Mouse (Mus musculus) intestine, embryonic 14.5 days (tissue): Measurements from ENCODE around the gene Srrm3. TPM values are rescaled to one million over a fixed set of nuclear protein-coding genes. Genes with fewer than 3 reads are reported as not detected.
A peak's percentile ranks its signal among the peaks of the same experiment; 100 is the strongest.

ENCODE experiments used
- ATAC-seq: fragments of 200-750 bp; cut with Nextera tagmentation; replicated peaks from 2 replicates; pipeline ENCODE4 v1.8.0; 2017; ENCODE audit warnings: low read depth, moderate number of reproducible peaks, moderate TSS enrichment, moderate library complexity; ENCODE audit not compliant: low FRiP score, low TSS enrichment
- DNase-seq: peaks from one replicate; pipeline ENCODE4 v3.0.0-alpha.2; 2018; ENCODE audit warnings: low spot score
- H3K27ac ChIP-seq: fragments of 300-500 bp; sonication (generic); 2 replicates; pipeline ENCODE4 v1.5.1; 2014; ENCODE audit warnings: low read depth, mild to moderate bottlenecking, control low read depth
- H3K27me3 ChIP-seq: fragments of 300-500 bp; sonication (generic); replicated peaks from 2 replicates; pipeline ENCODE4 v1.6.1; 2014; ENCODE audit warnings: low read length, control low read depth; ENCODE audit not compliant: control insufficient read depth, insufficient read depth
- H3K36me3 ChIP-seq: fragments of 300-500 bp; sonication (generic); 2 replicates; pipeline ENCODE4 v1.6.1; 2014; ENCODE audit warnings: low read length, control low read depth; ENCODE audit not compliant: control insufficient read depth, insufficient read depth
- H3K4me1 ChIP-seq: fragments of 300-500 bp; sonication (generic); replicated peaks from 2 replicates; pipeline ENCODE4 v1.6.1; 2014; ENCODE audit warnings: low read length, control low read depth, mixed read lengths; ENCODE audit not compliant: control insufficient read depth, insufficient read depth
- H3K4me2 ChIP-seq: fragments of 300-500 bp; sonication (generic); 2 replicates; pipeline ENCODE4 v1.6.1; 2014; ENCODE audit warnings: low read length
- H3K4me3 ChIP-seq: fragments of 300-500 bp; sonication (generic); 2 replicates; pipeline ENCODE4 v1.5.1; 2014; ENCODE audit warnings: low read depth, low read length, control low read depth, mixed read lengths
- H3K9ac ChIP-seq: fragments of 300-500 bp; sonication (generic); 2 replicates; pipeline ENCODE4 v1.6.1; 2014; ENCODE audit warnings: mild to moderate bottlenecking, low read length
- H3K9me3 ChIP-seq: fragments of 300-500 bp; sonication (generic); 2 replicates; pipeline ENCODE4 v1.6.1; 2016; ENCODE audit warnings: low read length, control low read depth; ENCODE audit not compliant: control insufficient read depth
- WGBS: fragments of 180-500 bp; shearing (Covaris S2); extraction: QIAGEN DNeasy Blood & Tissue Kit; methylation state at CpG from one replicate; pipeline ENCODE4 v1.1.7; 2014; 5-methylcytosine and 5-hydroxymethylcytosine counted together
- polyA plus RNA-seq: library from polyadenylated mRNA; unstranded; fragments of >200 nt; fragmentation: Nextera tagmentation; extraction: Ambion mirVana; gene quantifications from 2 replicates; pipeline ENCODE4 v1.2.1, GENCODE M21; 2014

The Srrm3 gene
- polyA plus RNA-seq, 1 experiment from 2014 or later = 2.7 TPM

GRCm38 (mm10) chr5:135887675-135888102 lies 81.0 kb downstream of the Srrm3 start, which contains the start of gene Hspb1:
TSS of gene Hspb1 (plus strand) at chr5:135887919.
- Histone ChIP-seq H3K4me1 (peaks cover 9% of the 10 kb centered on the region; the same call in 1 of the 2 replicates), H3K27ac (no peak within 1 kb of the TSS), H3K36me3 (no peaks in the 10 kb centered on the region), H3K9me3 (no peaks in the 10 kb centered on the region), H3K4me3 (peak within 1 kb of the TSS; percentile 33), H3K4me2 (peak within 1 kb of the TSS; percentile 57), H3K9ac (peak within 1 kb of the TSS; percentile 4; the same call in 1 of the 2 replicates), H3K27me3 (peaks cover 9% of the 10 kb centered on the region; the same call in 1 of the 2 replicates)
- peak; percentile 54; the same call in 1 of the 2 replicates for ATAC-seq
- WGBS = under 1% methylated on average over 24 of the region's 24 CpGs
- peak; percentile 75 for DNase-seq

DNA sequence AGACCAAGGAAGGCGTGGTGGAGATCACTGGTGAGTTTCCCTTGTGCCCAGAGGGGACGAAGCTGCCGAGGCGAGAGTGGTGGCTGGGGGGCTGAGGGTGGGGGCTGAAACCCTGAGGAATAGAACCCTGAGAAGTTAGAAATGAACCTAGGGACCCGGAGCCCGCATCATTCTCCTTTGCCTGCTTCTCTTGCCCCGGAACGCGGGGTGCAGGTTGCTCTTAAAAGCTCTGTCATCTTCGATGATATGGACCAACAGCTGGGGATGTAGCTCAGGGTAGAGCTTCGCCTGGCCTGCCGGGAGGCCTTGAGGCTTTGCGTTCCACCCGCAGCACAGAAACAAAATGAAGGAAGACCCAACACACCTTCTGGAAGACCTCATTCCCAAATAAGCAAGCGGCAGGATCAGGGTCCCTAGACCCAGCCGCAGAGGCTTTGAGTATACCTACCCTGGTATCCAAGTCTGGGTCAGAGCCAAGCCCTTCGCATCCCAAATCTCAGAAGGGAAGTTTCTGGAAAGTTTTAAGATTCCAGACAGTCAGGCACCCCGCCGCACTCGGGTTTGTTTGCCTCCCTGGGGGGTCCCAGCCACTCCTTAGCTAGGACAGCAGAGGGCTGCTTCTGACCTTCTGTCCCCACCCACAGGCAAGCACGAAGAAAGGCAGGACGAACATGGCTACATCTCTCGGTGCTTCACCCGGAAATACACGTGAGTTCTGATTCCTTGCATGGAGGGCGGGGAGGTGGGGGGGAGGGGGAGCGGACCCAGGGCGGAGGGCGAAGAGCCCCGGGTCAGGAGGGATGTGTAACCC lies 81.9 kb downstream of the Srrm3 start:
- Histone ChIP-seq H3K9me3 (no peaks in the 10 kb centered on the region), H3K27ac (no peak overlapping the region), H3K4me3 (peak overlapping the region; percentile 30), H3K36me3 (no peaks in the 10 kb centered on the region), H3K4me2 (peak overlapping the region; percentile 52), H3K4me1 (peaks cover 9% of the 10 kb centered on the region; the same call in 1 of the 2 replicates), H3K27me3 (peaks cover 9% of the 10 kb centered on the region; the same call in 1 of the 2 replicates), H3K9ac (peak overlapping the region; percentile 4; the same call in 1 of the 2 replicates)
- WGBS = 4% methylated on average over 30 of the region's 30 CpGs
- 0 out of 2 replicates have a peak, but pooled peaks have one; percentile 21 for ATAC-seq
- peak; percentile 63 for DNase-seq

DNA sequence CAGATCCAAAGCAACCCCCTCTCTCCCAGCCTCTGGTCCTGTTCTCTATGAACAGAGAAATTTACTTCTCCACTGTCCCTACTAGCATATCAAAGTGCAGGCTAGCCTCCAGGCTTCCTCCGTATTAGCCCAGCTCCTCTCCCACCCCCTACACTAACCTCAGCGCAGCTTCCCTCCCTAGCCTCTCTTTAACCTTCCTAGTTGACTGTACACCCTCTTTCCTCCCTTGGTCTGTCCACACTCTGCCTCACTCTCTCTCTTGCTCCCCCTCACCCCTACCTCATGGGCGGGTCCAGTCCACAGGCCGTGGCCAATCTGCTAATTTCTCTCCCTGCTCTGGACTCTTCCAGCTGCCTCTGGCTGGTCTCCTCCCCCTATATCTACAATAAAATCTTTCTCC lies 83.6 kb downstream of the Srrm3 start:
- H3K9ac ChIP-seq = no peak overlapping the region
- H3K9me3 ChIP-seq = no peaks in the 10 kb centered on the region
- DNase-seq = no peak
- 53% methylated on average over 4 of the region's 4 CpGs for WGBS
- peaks cover 9% of the 10 kb centered on the region; the same call in 1 of the 2 replicates for H3K4me1 ChIP-seq
- ATAC-seq = no peak
- H3K4me2 ChIP-seq = no peak overlapping the region
- H3K27me3 ChIP-seq = peaks cover 9% of the 10 kb centered on the region; the same call in 1 of the 2 replicates
- H3K36me3 ChIP-seq = no peaks in the 10 kb centered on the region
- H3K4me3 ChIP-seq = no peak overlapping the region
- no peak overlapping the region for H3K27ac ChIP-seq

DNA sequence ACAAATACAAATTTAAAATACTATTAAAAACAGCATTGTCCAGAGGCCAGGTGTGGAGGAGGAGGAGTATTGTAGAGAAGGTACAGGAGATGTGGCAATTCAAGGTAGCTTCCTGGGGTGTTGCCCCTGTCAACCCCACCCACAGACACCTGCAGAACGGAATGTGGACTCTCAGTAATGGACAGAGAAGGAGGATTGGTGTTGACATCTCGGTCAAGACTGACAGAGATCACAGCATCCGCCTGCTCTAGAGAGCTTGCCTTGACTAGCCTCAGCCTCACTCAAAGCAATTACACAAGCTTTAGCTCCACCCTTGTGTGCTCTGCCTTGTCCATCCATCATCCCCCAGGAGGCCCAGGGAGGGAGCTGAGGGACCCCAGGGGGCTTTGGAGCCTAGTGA lies 84.2 kb downstream of the Srrm3 start:
- Histone ChIP-seq H3K27me3 (peaks cover 9% of the 10 kb centered on the region; the same call in 1 of the 2 replicates), H3K9ac (no peak overlapping the region), H3K36me3 (no peaks in the 10 kb centered on the region), H3K9me3 (no peaks in the 10 kb centered on the region), H3K27ac (no peak overlapping the region), H3K4me1 (peaks cover 9% of the 10 kb centered on the region; the same call in 1 of the 2 replicates), H3K4me3 (no peak overlapping the region), H3K4me2 (no peak overlapping the region)
- ATAC-seq = no peak
- no peak for DNase-seq
- WGBS = 54% methylated on average over 3 of the region's 3 CpGs

DNA sequence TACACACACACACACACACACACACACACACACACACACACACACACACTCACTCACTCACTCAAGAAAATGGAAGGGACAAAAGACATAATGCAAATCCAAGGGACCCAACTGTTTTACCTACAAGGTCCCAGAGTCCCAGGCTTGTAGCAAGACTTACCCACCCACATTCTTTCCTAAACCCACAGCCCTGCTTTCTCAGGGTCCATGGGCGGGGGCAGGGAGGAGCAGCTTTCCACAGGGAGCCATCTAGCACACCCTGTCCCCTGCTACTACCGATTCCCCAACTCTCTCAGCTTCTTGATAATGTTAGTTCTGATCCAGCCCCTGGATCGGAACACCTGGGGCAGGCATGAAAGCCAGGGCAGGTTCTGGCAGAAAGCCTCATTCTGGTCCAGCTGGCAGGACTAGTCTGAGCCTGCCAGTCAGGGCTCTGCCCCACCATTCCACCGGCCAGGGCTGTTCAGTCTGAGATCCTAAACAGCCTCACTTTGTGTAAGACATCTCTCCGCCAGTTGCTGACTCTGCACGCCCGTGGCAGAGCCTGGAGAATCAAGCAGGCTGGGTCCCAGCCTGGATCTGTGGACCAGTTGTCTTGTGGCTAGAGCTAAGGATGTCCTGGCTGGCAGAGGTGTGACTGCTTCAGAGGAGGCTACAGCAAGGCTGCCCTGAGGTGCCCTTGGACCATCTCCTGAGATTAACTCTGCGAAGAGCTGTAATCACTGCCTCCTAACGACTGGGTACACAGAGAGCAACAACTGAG lies 86.1 kb downstream of the Srrm3 start:
- Histone ChIP-seq H3K27ac (no peak overlapping the region), H3K9ac (no peak overlapping the region), H3K4me3 (no peak overlapping the region), H3K4me1 (peaks cover 5% of the 10 kb centered on the region; the same call in 1 of the 2 replicates), H3K36me3 (no peaks in the 10 kb centered on the region), H3K27me3 (peaks cover 6% of the 10 kb centered on the region; the same call in 1 of the 2 replicates), H3K4me2 (no peak overlapping the region), H3K9me3 (no peaks in the 10 kb centered on the region)
- WGBS = 39% methylated on average over 9 of the region's 9 CpGs
- no peak for ATAC-seq
- no peak for DNase-seq

GRCm38 (mm10) chr5:135894958-135895357 lies 88.3 kb downstream of the Srrm3 start:
- Histone ChIP-seq H3K4me3 (no peak overlapping the region), H3K36me3 (no peaks in the 10 kb centered on the region), H3K27ac (no peak overlapping the region), H3K27me3 (no peaks in the 10 kb centered on the region), H3K4me1 (0 out of 2 replicates have a peak, but pooled peaks cover 5% of the 10 kb centered on the region), H3K9me3 (no peaks in the 10 kb centered on the region), H3K4me2 (no peak overlapping the region), H3K9ac (no peak overlapping the region)
- no peak for DNase-seq
- no peak for ATAC-seq
- 88% methylated on average over 6 of the region's 6 CpGs for WGBS

GRCm38 (mm10) chr5:135898028-135898427 lies 91.3 kb downstream of the Srrm3 start:
- 22% methylated on average over 3 of the region's 3 CpGs for WGBS
- no peak overlapping the region for H3K27ac ChIP-seq
- no peaks in the 10 kb centered on the region for H3K9me3 ChIP-seq
- no peaks in the 10 kb centered on the region for H3K27me3 ChIP-seq
- no peaks in the 10 kb centered on the region for H3K4me1 ChIP-seq
- no peak overlapping the region for H3K4me2 ChIP-seq
- no peak for DNase-seq
- ATAC-seq = no peak
- no peak overlapping the region for H3K9ac ChIP-seq
- no peak overlapping the region for H3K4me3 ChIP-seq
- H3K36me3 ChIP-seq = no peaks in the 10 kb centered on the region

DNA sequence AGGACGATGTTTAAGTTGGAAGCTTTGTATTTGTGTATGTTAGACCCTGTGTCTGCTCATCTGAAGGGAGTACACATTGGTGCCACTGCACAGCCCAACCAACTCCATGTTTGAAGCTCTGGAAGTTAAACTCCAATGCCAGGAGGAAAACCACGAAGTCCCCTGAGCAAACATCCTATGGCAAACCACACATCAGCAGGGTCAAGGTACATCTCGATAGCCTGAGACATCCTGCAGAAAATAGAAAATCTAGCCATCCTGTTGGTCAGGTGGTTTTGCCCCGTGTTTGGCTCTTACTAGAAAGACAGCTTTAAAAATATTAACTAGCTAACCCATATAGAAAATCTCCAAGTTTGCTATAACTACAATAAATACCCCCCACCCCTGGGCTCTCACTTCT lies 92.3 kb downstream of the Srrm3 start:
- Histone ChIP-seq H3K4me2 (no peak overlapping the region), H3K4me1 (no peaks in the 10 kb centered on the region), H3K27me3 (no peaks in the 10 kb centered on the region), H3K36me3 (no peaks in the 10 kb centered on the region), H3K4me3 (no peak overlapping the region), H3K9me3 (no peaks in the 10 kb centered on the region), H3K9ac (no peak overlapping the region), H3K27ac (no peak overlapping the region)
- ATAC-seq (no peak), DNase-seq (no peak)
- 66% methylated on average over 4 of the region's 4 CpGs for WGBS
